ENCODE assay signal across 10 mouse cellular contexts in genomic region chr6:82872332-82872707, GRCm38 (mm10).
DNase-seq lines count a peak whose midpoint lies in the region; ATAC-seq lines count a peak whose summit lies in the region.
"Had no signal": no experiment of that assay in that cellular context is flagged by ENCODE, and none has a peak within 500 bp of the region (broad histone marks: within the 10 kb centered on the region; RNA-seq: fewer than 3 reads in every experiment).

No protein-coding gene starts in this region.

- H3K4me3 ChIP-seq in heart, embryonic 13.5 days, result no peak overlapping the region
- no peak overlapping the region for H3K4me3 ChIP-seq in embryonic facial prominence, embryonic 14.5 days (ENCODE audit: low read depth, low read length)
- H3K4me3 ChIP-seq: lung, embryonic 15.5 days had no signal

- H3K36me3 ChIP-seq in heart, embryonic 13.5 days, result no peaks in the 10 kb centered on the region
- no peaks in the 10 kb centered on the region for H3K36me3 ChIP-seq in embryonic facial prominence, embryonic 14.5 days (ENCODE audit: control insufficient read depth, insufficient read depth, low read length)
- H3K36me3 ChIP-seq: lung, embryonic 15.5 days had no signal

- intact Hi-C loops in heart, postnatal 14 days (cut with DNase I), result no loop called here

- H3K27ac ChIP-seq in heart, embryonic 13.5 days (replicated peaks), result no peak overlapping the region
- H3K27ac ChIP-seq in embryonic facial prominence, embryonic 14.5 days (replicated peaks; ENCODE audit: low read depth, low read length), result peak overlapping the region; percentile 21; the same call in 1 of the 2 replicates
- H3K27ac ChIP-seq: lung, embryonic 15.5 days had no signal

- H3K4me2 ChIP-seq in heart, embryonic 13.5 days, result no peak overlapping the region
- H3K4me2 ChIP-seq in embryonic facial prominence, embryonic 14.5 days (ENCODE audit: low read depth, low read length), result no peak overlapping the region
- H3K4me2 ChIP-seq: lung, embryonic 15.5 days had no signal

- no peak for DNase-seq in heart, postnatal 14 days
- DNase-seq in CD4-positive, CD25-positive, alpha-beta regulatory T cell, adult 2 months (ENCODE audit: low read depth, low spot score), result peak; percentile 67
- DNase-seq in embryonic facial prominence, embryonic 14.5 days (ENCODE audit: low spot score), result peak; percentile 31
- DNase-seq in adrenal gland, postnatal 4 days (ENCODE audit: low spot score in 2 of 2), result no peak
- no peak for DNase-seq in cerebellum, adult 9-10 months
- no peak for DNase-seq in urinary bladder, adult 18-20 months (ENCODE audit: low spot score in 2 of 2)
- DNase-seq: kidney, adult 9 months had no signal

- H3K9ac ChIP-seq in heart, embryonic 13.5 days, result peak overlapping the region; percentile 56; the same call in 1 of the 2 replicates
- H3K9ac ChIP-seq in embryonic facial prominence, embryonic 14.5 days (ENCODE audit: low read depth, low read length), result no peak overlapping the region
- H3K9ac ChIP-seq: lung, embryonic 15.5 days had no signal

- 66% methylated on average over 6 of the region's 6 CpGs for WGBS in heart, embryonic 13.5 days
- 75% methylated on average over 6 of the region's 6 CpGs for WGBS in embryonic facial prominence, embryonic 14.5 days

- H3K4me1 ChIP-seq in heart, embryonic 13.5 days, result peaks cover 4% of the 10 kb centered on the region
- no peaks in the 10 kb centered on the region for H3K4me1 ChIP-seq in embryonic facial prominence, embryonic 14.5 days (ENCODE audit: control insufficient read depth, insufficient read depth, low read length)

- ATAC-seq in heart, embryonic 13.5 days (ENCODE audit: extremely low read depth, insufficient number of reproducible peaks, low FRiP score, low TSS enrichment), result no peak
- ATAC-seq in embryonic facial prominence, embryonic 14.5 days (ENCODE audit: low read depth), result no peak
- ATAC-seq in megakaryocyte, adult 5-6 weeks (ENCODE audit: poor library complexity, severe bottlenecking), result peak; percentile 83

- no peaks in the 10 kb centered on the region for H3K27me3 ChIP-seq in heart, embryonic 13.5 days (replicated peaks)
- H3K27me3 ChIP-seq in embryonic facial prominence, embryonic 14.5 days (replicated peaks; ENCODE audit: control insufficient read depth, insufficient read depth, low read length), result no peaks in the 10 kb centered on the region
- H3K27me3 ChIP-seq: lung, embryonic 15.5 days had no signal

- 0 out of 2 replicates have a peak, but pooled peaks cover 3% of the 10 kb centered on the region for H3K9me3 ChIP-seq in heart, embryonic 13.5 days
- H3K9me3 ChIP-seq in embryonic facial prominence, embryonic 14.5 days (ENCODE audit: control insufficient read depth, low read length), result no peaks in the 10 kb centered on the region
- H3K9me3 ChIP-seq: lung, embryonic 15.5 days had no signal

Comparison
In these comparisons a context has a peak if more than half of its experiments do, and no peak if none do; other contexts are left out.
1. DNase-seq: peak in CD4-positive, CD25-positive, alpha-beta regulatory T cell, adult 2 months (single experiment) and embryonic facial prominence, embryonic 14.5 days (single experiment); none in heart, postnatal 14 days (0 of 2), adrenal gland, postnatal 4 days (0 of 2), cerebellum, adult 9-10 months (single experiment) and urinary bladder, adult 18-20 months (0 of 2).